Mouse (Mus musculus): ENCODE measurements around the gene Sc5d. TPM values are rescaled to one million over a fixed set of nuclear protein-coding genes. Genes with fewer than 3 reads are reported as not detected.

Gene Sc5d
- total RNA-seq, 2 experiments from 2014 or later: 14.8 to 19.5 TPM

GRCm38 (mm10) chr9:42260481-42260880 is 3.6 kb downstream of the Sc5d start:
- DNase-seq: no peak

GRCm38 (mm10) chr9:42249112-42249511 is 14.9 kb downstream of the Sc5d start:
- DNase-seq: no peak

- no peak for DNase-seq
These were observed 17.4 kb downstream of the Sc5d start for GRCm38 (mm10) chr9:42246688-42247087.

- DNase-seq: no peak
These were observed 19.9 kb downstream of the Sc5d start for GRCm38 (mm10) chr9:42244173-42244572.

- no peak for DNase-seq
These were observed 23.0 kb downstream of the Sc5d start for GRCm38 (mm10) chr9:42241021-42241420.

GRCm38 (mm10) chr9:42240583-42240992 is 23.5 kb downstream of the Sc5d start:
- DNase-seq: peak; percentile 38 to 76

- DNase-seq: no peak
These were observed 25.2 kb downstream of the Sc5d start for GRCm38 (mm10) chr9:42238827-42239226.

- DNase-seq: no peak
These were observed 32.9 kb downstream of the Sc5d start for GRCm38 (mm10) chr9:42231116-42231515.

GRCm38 (mm10) chr9:42230333-42230732 is 33.7 kb downstream of the Sc5d start:
- no peak for DNase-seq

GRCm38 (mm10) chr9:42229465-42230110 is 34.5 kb downstream of the Sc5d start:
- DNase-seq: no peak

GRCm38 (mm10) chr9:42227804-42228203 is 36.3 kb downstream of the Sc5d start:
- DNase-seq: no peak

GRCm38 (mm10) chr9:42219001-42219660 is 44.9 kb downstream of the Sc5d start:
- DNase-seq: peak in 1 of 2 experiments; percentile 20

- DNase-seq: peak; percentile 86 to 92
These were observed 46.4 kb downstream of the Sc5d start for GRCm38 (mm10) chr9:42217685-42218084.

- DNase-seq: no peak
These were observed 49.9 kb downstream of the Sc5d start for GRCm38 (mm10) chr9:42214116-42214515.

GRCm38 (mm10) chr9:42213142-42213541 is 50.9 kb downstream of the Sc5d start:
- peak in 1 of 2 experiments; percentile 24 for DNase-seq

- no peak for DNase-seq
These were observed 54.4 kb downstream of the Sc5d start for GRCm38 (mm10) chr9:42209666-42210065.

GRCm38 (mm10) chr9:42208463-42208862 is 55.6 kb downstream of the Sc5d start:
- DNase-seq: peak; percentile 32 to 54

GRCm38 (mm10) chr9:42206750-42207149 is 57.3 kb downstream of the Sc5d start:
- DNase-seq: peak in 1 of 2 experiments; percentile 46

- DNase-seq: no peak
These were observed 61.8 kb downstream of the Sc5d start for GRCm38 (mm10) chr9:42202271-42202670.
